Comparison of ENCODE assay signal across 8 mouse cellular contexts in genomic region chr7:122020273-122020666, GRCm38 (mm10). TPM values are rescaled to one million over a fixed set of nuclear protein-coding genes. Genes with fewer than 3 reads are reported as not detected.
DNase-seq lines count a peak whose midpoint lies in the region; ATAC-seq and TF ChIP-seq lines count a peak whose summit lies in the region.

No protein-coding gene starts in this region.

- ATAC-seq in common myeloid progenitor, adult 5-6 weeks (replicated peaks; ENCODE audit: low read depth, poor library complexity, severe bottlenecking): 0 out of 2 replicates have a peak, but pooled peaks have one; percentile 1
- peak; percentile 58 for ATAC-seq in hindbrain, embryonic 11.5 days (ENCODE audit: low FRiP score)
- ATAC-seq in lung, postnatal 0 days: 0 out of 2 replicates have a peak, but pooled peaks have one; percentile 0

- TF ChIP-seq CTCF in lung, postnatal 0 days (IDR thresholded peaks at IDR 0.05): no peak

- H3K4me1 ChIP-seq in hindbrain, embryonic 11.5 days (replicated peaks; ENCODE audit: control insufficient read depth, insufficient read depth, low read length): no peaks in the 10 kb centered on the region; the same call in 1 of the 2 replicates
- H3K4me1 ChIP-seq in lung, postnatal 0 days (ENCODE audit: insufficient read depth, low read depth, low read length): peaks cover 5% of the 10 kb centered on the region; the same call in 1 of the 2 replicates

- no peaks in the 10 kb centered on the region for H3K27me3 ChIP-seq in hindbrain, embryonic 11.5 days (ENCODE audit: control insufficient read depth, insufficient read depth, low read length)
- no peaks in the 10 kb centered on the region for H3K27me3 ChIP-seq in lung, postnatal 0 days (replicated peaks; ENCODE audit: insufficient read depth, low read length)

- no peak for TF ChIP-seq EP300 in lung, postnatal 0 days (IDR thresholded peaks at IDR 0.05)

- 4% methylated on average over 6 of the region's 6 CpGs for WGBS in hindbrain, embryonic 11.5 days
- under 1% methylated on average over 6 of the region's 6 CpGs for WGBS in lung, postnatal 0 days

- peak overlapping the region; percentile 65 for H3K4me2 ChIP-seq in hindbrain, embryonic 11.5 days (replicated peaks; ENCODE audit: low read depth, low read length)
- H3K4me2 ChIP-seq in lung, postnatal 0 days (replicated peaks; ENCODE audit: low read depth, low read length): peak overlapping the region; percentile 95

- peak overlapping the region; percentile 85 for H3K27ac ChIP-seq in hindbrain, embryonic 11.5 days (ENCODE audit: low read depth, low read length)
- peak overlapping the region; percentile 60 for H3K27ac ChIP-seq in lung, postnatal 0 days (ENCODE audit: low read length)

- intact Hi-C loops in left cerebral cortex, postnatal 25 days (cut with DNase I): no loop called here
- intact Hi-C loops in left cerebral cortex, postnatal 14 days (cut with DNase I): no loop called here

- H3K36me3 ChIP-seq in hindbrain, embryonic 11.5 days (ENCODE audit: control insufficient read depth, insufficient read depth, low read length): no peaks in the 10 kb centered on the region
- H3K36me3 ChIP-seq in lung, postnatal 0 days (ENCODE audit: insufficient read depth, low read length): no peaks in the 10 kb centered on the region

- DNase-seq in left cerebral cortex, postnatal 25 days (ENCODE audit: low spot score in 2 of 2): peak; percentile 17 to 30
- DNase-seq in left cerebral cortex, postnatal 14 days (ENCODE audit: low spot score in 2 of 2): no peak
- DNase-seq in hindbrain, embryonic 11.5 days (ENCODE audit: low spot score): no peak
- DNase-seq in lung, postnatal 0 days (ENCODE audit: low spot score): no peak
- no peak for DNase-seq in adrenal gland, adult (ENCODE audit: inconsistent age in 2 of 2, low spot score in 1 of 2)
- DNase-seq in spleen, postnatal 10 days (ENCODE audit: low spot score in 2 of 2): no peak
- DNase-seq in adrenal gland, adult 18-20 months (ENCODE audit: low spot score in 2 of 2): no peak

- peak overlapping the region; percentile 74 for H3K9ac ChIP-seq in hindbrain, embryonic 11.5 days (ENCODE audit: low read depth, low read length)
- peak overlapping the region; percentile 51 for H3K9ac ChIP-seq in lung, postnatal 0 days (replicated peaks; ENCODE audit: low read depth)

- H3K4me3 ChIP-seq in hindbrain, embryonic 11.5 days (ENCODE audit: low read depth, low read length): peak overlapping the region; percentile 66
- peak overlapping the region; percentile 74 for H3K4me3 ChIP-seq in lung, postnatal 0 days (ENCODE audit: low read depth, low read length)

- no peaks in the 10 kb centered on the region for H3K9me3 ChIP-seq in hindbrain, embryonic 11.5 days (ENCODE audit: control insufficient read depth, low read length)
- H3K9me3 ChIP-seq in lung, postnatal 0 days (ENCODE audit: low read length): no peaks in the 10 kb centered on the region

RNA-seq across cellular contexts. Expression of gene Gga2, which starts 0.8 kb away (rescaled TPM):
- total RNA-seq in left cerebral cortex, postnatal 25 days (2021): 10 to 100 TPM; 27.7 to 33.5 TPM
- total RNA-seq in left cerebral cortex, postnatal 14 days (2021): 10 to 100 TPM; 26.8 to 31.9 TPM
- total RNA-seq in common myeloid progenitor, adult 5-6 weeks (2017): 15.4 and 16.4 TPM in 2 replicates
- polyA plus RNA-seq in hindbrain, embryonic 11.5 days (2014; fragmentation: Nextera tagmentation; extraction: Ambion mirVana): 38.8 and 56.0 TPM in 2 replicates
- 22.3 and 28.3 TPM in 2 replicates for polyA plus RNA-seq in lung, postnatal 0 days (2015; fragmentation: Nextera tagmentation; extraction: Ambion mirVana)
- 10 to 100 TPM; 17.4 to 36.3 TPM for total RNA-seq in adrenal gland, adult 18-20 months (2021)

RNA-seq across cellular contexts. Expression of gene Cog7, which starts 38.8 kb away (rescaled TPM):
- total RNA-seq in left cerebral cortex, postnatal 25 days (2021): 10 to 100 TPM; 39.4 to 40.9 TPM
- 10 to 100 TPM; 36.7 to 39.3 TPM for total RNA-seq in left cerebral cortex, postnatal 14 days (2021)
- total RNA-seq in common myeloid progenitor, adult 5-6 weeks (2017): 8.9 and 14.0 TPM in 2 replicates
- 18.5 and 21.6 TPM in 2 replicates for polyA plus RNA-seq in hindbrain, embryonic 11.5 days (2014; fragmentation: Nextera tagmentation; extraction: Ambion mirVana)
- polyA plus RNA-seq in lung, postnatal 0 days (2015; fragmentation: Nextera tagmentation; extraction: Ambion mirVana): 13.4 and 18.3 TPM in 2 replicates
- 10 to 100 TPM; 26.5 to 27.5 TPM for total RNA-seq in adrenal gland, adult 18-20 months (2021)

RNA-seq across cellular contexts. Expression of gene Ubfd1, which starts 46.7 kb away (rescaled TPM):
- total RNA-seq in left cerebral cortex, postnatal 25 days (2021): 10 to 100 TPM; 66.1 to 67.8 TPM
- 10 to 100 TPM; 66.7 to 72.3 TPM for total RNA-seq in left cerebral cortex, postnatal 14 days (2021)
- total RNA-seq in common myeloid progenitor, adult 5-6 weeks (2017): 31.3 and 38.4 TPM in 2 replicates
- polyA plus RNA-seq in hindbrain, embryonic 11.5 days (2014; fragmentation: Nextera tagmentation; extraction: Ambion mirVana): 94.1 and 94.5 TPM in 2 replicates
- polyA plus RNA-seq in lung, postnatal 0 days (2015; fragmentation: Nextera tagmentation; extraction: Ambion mirVana): 19.0 and 23.4 TPM in 2 replicates
- total RNA-seq in adrenal gland, adult 18-20 months (2021): 10 to 100 TPM; 62.0 to 70.5 TPM

RNA-seq across cellular contexts. Expression of gene Ears2, which starts 46.8 kb away (rescaled TPM):
- total RNA-seq in left cerebral cortex, postnatal 25 days (2021): 1 to 10 TPM; 8.3 to 9.0 TPM
- total RNA-seq in left cerebral cortex, postnatal 14 days (2021): 1 to 10 TPM; 6.6 to 7.6 TPM
- 5.1 and 9.6 TPM in 2 replicates for total RNA-seq in common myeloid progenitor, adult 5-6 weeks (2017)
- 14.5 TPM in 2 replicates for polyA plus RNA-seq in hindbrain, embryonic 11.5 days (2014; fragmentation: Nextera tagmentation; extraction: Ambion mirVana)
- polyA plus RNA-seq in lung, postnatal 0 days (2015; fragmentation: Nextera tagmentation; extraction: Ambion mirVana): 5.2 and 6.0 TPM in 2 replicates
- total RNA-seq in adrenal gland, adult 18-20 months (2021): 10 to 100 TPM; 20.9 to 23.5 TPM

Comparison
In these comparisons a context has a peak if more than half of its experiments do, and no peak if none do; other contexts are left out.
1. DNase-seq: peak in left cerebral cortex, postnatal 25 days (2 of 2); none in left cerebral cortex, postnatal 14 days (0 of 2), hindbrain, embryonic 11.5 days (single experiment), lung, postnatal 0 days (single experiment), adrenal gland, adult (0 of 2), spleen, postnatal 10 days (0 of 2) and adrenal gland, adult 18-20 months (0 of 2).
2. ATAC-seq: peak in every context shown above with its lines; median percentile 58 in hindbrain, embryonic 11.5 days; 1 in common myeloid progenitor, adult 5-6 weeks; 0 in lung, postnatal 0 days.